In genomic region chr3:151836451-151836850, GRCm38 (mm10) we compare ENCODE assay signal across 10 mouse cellular contexts. TPM values are rescaled to one million over a fixed set of nuclear protein-coding genes. Genes with fewer than 3 reads are reported as not detected.
DNase-seq lines count a peak whose midpoint lies in the region; ATAC-seq and TF ChIP-seq lines count a peak whose summit lies in the region.
"Had no signal": no experiment of that assay in that cellular context is flagged by ENCODE, and none has a peak within 500 bp of the region (broad histone marks: within the 10 kb centered on the region; RNA-seq: fewer than 3 reads in every experiment).

No protein-coding gene starts in this region.

- intact Hi-C loops in heart, postnatal 10 days (cut with DNase I), result loop anchor here (1.0 to 5.0 kb wide), 3 partner anchors 76 to 253 kb away; no protein-coding TSS in a partner anchor

- H3ac ChIP-seq in myocyte (ENCODE audit: control insufficient read depth, insufficient read length), result peak overlapping the region; percentile 16

- TF ChIP-seq EP300 in heart, postnatal 0 days (IDR thresholded peaks at IDR 0.05; ENCODE audit: low read depth), result no peak

- ATAC-seq in heart, postnatal 0 days (ENCODE audit: insufficient read depth, low read depth), result no peak
- ATAC-seq in intestine, embryonic 16.5 days, result peak; percentile 12; the same call in 1 of the 2 replicates
- ATAC-seq in monocyte, adult 5-6 weeks (replicated peaks; ENCODE audit: insufficient number of reproducible peaks, low FRiP score, low TSS enrichment, poor library complexity, severe bottlenecking), result no peak

- peak overlapping the region; percentile 97 for H3K4me2 ChIP-seq in heart, postnatal 0 days (ENCODE audit: low read depth, low read length)
- peak overlapping the region; percentile 95 for H3K4me2 ChIP-seq in intestine, embryonic 16.5 days (ENCODE audit: low read depth, low read length)
- H3K4me2 ChIP-seq in myocyte (ENCODE audit: low read depth), result peak overlapping the region; percentile 72

- no peak for DNase-seq in heart, postnatal 0 days (ENCODE audit: low spot score)
- no peak for DNase-seq in heart, postnatal 10 days
- no peak for DNase-seq in forebrain, embryonic 10.5 days (ENCODE audit: extremely low spot score, low spot score)
- no peak for DNase-seq in adrenal gland, postnatal 10 days
- DNase-seq in layer of hippocampus, adult 2 months (ENCODE audit: low spot score in 2 of 2), result no peak

- H3K79me2 ChIP-seq in myocyte (ENCODE audit: control insufficient read depth, insufficient read depth), result no peaks in the 10 kb centered on the region

- peak overlapping the region; percentile 57; the same call in 1 of the 2 replicates for H3K4me3 ChIP-seq in heart, postnatal 0 days (ENCODE audit: low read depth, low read length)
- peak overlapping the region; percentile 63 for H3K4me3 ChIP-seq in forebrain, embryonic 10.5 days
- H3K4me3 ChIP-seq in intestine, embryonic 16.5 days (ENCODE audit: low read length), result peak overlapping the region; percentile 55
- H3K4me3 ChIP-seq in myocyte, result peak overlapping the region; percentile 16
- H3K4me3 ChIP-seq in layer of hippocampus, adult 2 months, result no peak overlapping the region; the same call in 1 of the 2 replicates

- no peak overlapping the region for H3K27ac ChIP-seq in heart, postnatal 0 days (ENCODE audit: low read depth)
- H3K27ac ChIP-seq in forebrain, embryonic 10.5 days, result no peak overlapping the region; the same call in 1 of the 2 replicates
- H3K27ac ChIP-seq in intestine, embryonic 16.5 days (ENCODE audit: low read length), result no peak overlapping the region
- no peak overlapping the region for H3K27ac ChIP-seq in layer of hippocampus, adult 2 months
- H3K27ac ChIP-seq: liver, embryonic 15.5 days had no signal

- 0 out of 2 replicates have a peak, but pooled peaks cover 6% of the 10 kb centered on the region for H3K4me1 ChIP-seq in heart, postnatal 0 days (ENCODE audit: control insufficient read depth, insufficient read depth)
- H3K4me1 ChIP-seq in forebrain, embryonic 10.5 days, result peaks cover 23% of the 10 kb centered on the region
- peaks cover 2% of the 10 kb centered on the region for H3K4me1 ChIP-seq in intestine, embryonic 16.5 days (ENCODE audit: control insufficient read depth, insufficient read depth, low read length)
- H3K4me1 ChIP-seq: liver, embryonic 15.5 days had no signal

- no peak overlapping the region for H3K9ac ChIP-seq in heart, postnatal 0 days (replicated peaks; ENCODE audit: low read depth, low read length)
- H3K9ac ChIP-seq in intestine, embryonic 16.5 days (ENCODE audit: low read depth, low read length), result peak overlapping the region; percentile 60; the same call in 1 of the 2 replicates
- H3K9ac ChIP-seq: liver, embryonic 15.5 days had no signal

- H3K9me3 ChIP-seq in heart, postnatal 0 days (replicated peaks; ENCODE audit: control insufficient read depth, low read length), result no peaks in the 10 kb centered on the region
- H3K9me3 ChIP-seq in forebrain, embryonic 10.5 days, result no peaks in the 10 kb centered on the region
- H3K9me3 ChIP-seq in intestine, embryonic 16.5 days (ENCODE audit: control insufficient read depth, low read length), result no peaks in the 10 kb centered on the region
- H3K9me3 ChIP-seq: liver, embryonic 15.5 days had no signal

- TF ChIP-seq POLR2A in myocyte (IDR thresholded peaks at IDR 0.05; ENCODE audit: insufficient read length, low read depth), result no peak

- H3K36me3 ChIP-seq in heart, postnatal 0 days (replicated peaks; ENCODE audit: control insufficient read depth, insufficient read depth, low read length), result no peaks in the 10 kb centered on the region
- H3K36me3 ChIP-seq in forebrain, embryonic 10.5 days (replicated peaks), result no peaks in the 10 kb centered on the region
- H3K36me3 ChIP-seq in intestine, embryonic 16.5 days (ENCODE audit: control insufficient read depth, insufficient read depth, low read length), result no peaks in the 10 kb centered on the region
- H3K36me3 ChIP-seq in myocyte (ENCODE audit: control insufficient read depth, insufficient read depth), result no peaks in the 10 kb centered on the region
- H3K36me3 ChIP-seq: liver, embryonic 15.5 days had no signal

- TF ChIP-seq CTCF in heart, postnatal 0 days (IDR thresholded peaks at IDR 0.05; ENCODE audit: low read depth), result no peak
- TF ChIP-seq CTCF in layer of hippocampus, adult 2 months (conservative IDR thresholded peaks at IDR 0.05), result no peak

- no peaks in the 10 kb centered on the region for H3K27me3 ChIP-seq in heart, postnatal 0 days (ENCODE audit: control insufficient read depth, insufficient read depth, low read length)
- peaks cover 51% of the 10 kb centered on the region for H3K27me3 ChIP-seq in forebrain, embryonic 10.5 days (ENCODE audit: poor library complexity, severe bottlenecking)
- 0 out of 2 replicates have a peak, but pooled peaks cover 7% of the 10 kb centered on the region for H3K27me3 ChIP-seq in intestine, embryonic 16.5 days (replicated peaks; ENCODE audit: control insufficient read depth, insufficient read depth, low read length)
- H3K27me3 ChIP-seq in myocyte (ENCODE audit: control insufficient read depth, insufficient read depth, insufficient read length), result no peaks in the 10 kb centered on the region

- WGBS in heart, postnatal 0 days, result 10% methylated on average over 5 of the region's 5 CpGs
- WGBS in forebrain, embryonic 10.5 days, result 7% methylated on average over 5 of the region's 5 CpGs
- 10% methylated on average over 5 of the region's 5 CpGs for WGBS in intestine, embryonic 16.5 days

TF ChIP-seq in myocyte, 11 proteins besides CTCF, POLR2A, EP300 and RAD21:
- no peak for TF ChIP-seq POLR2AphosphoS2 (IDR thresholded peaks at IDR 0.05; ENCODE audit: insufficient read length, low read depth)
- TF ChIP-seq E2F4 (IDR thresholded peaks at IDR 0.05; ENCODE audit: insufficient read depth), result no peak
- TF ChIP-seq USF1 (IDR thresholded peaks at IDR 0.05; ENCODE audit: low read depth), result no peak

RNA-seq across cellular contexts. Expression of gene Ptgfr, which starts 1.0 kb away (rescaled TPM):
- total RNA-seq in heart, postnatal 0 days (2014; rRNA removed; ENCODE audit: low replicate concordance), result 1.5 and 3.4 TPM in 2 replicates
- polyA plus RNA-seq in heart, postnatal 0 days (2015; fragmentation: Nextera tagmentation; extraction: Ambion mirVana), result 0.49 and 0.57 TPM in 2 replicates
- 1 to 10 TPM in 1 of 2 experiments, under 1 TPM in 1; 0.92 to 1.6 TPM for total RNA-seq in heart, postnatal 10 days (2021)
- 1.9 and 2.9 TPM in 2 replicates for polyA plus RNA-seq in forebrain, embryonic 10.5 days (2016; fragmentation: Nextera tagmentation; extraction: Ambion mirVana)
- 0.21 and 0.40 TPM in 2 replicates for polyA plus RNA-seq in intestine, embryonic 16.5 days (2015; fragmentation: Nextera tagmentation; extraction: Ambion mirVana)
- 0.02 TPM for polyA plus RNA-seq in myocyte (2012; fragmentation: generic; extraction: Trizol)
- total RNA-seq in monocyte, adult 5-6 weeks (2017), result not detected in 3 replicates
- total RNA-seq in adrenal gland, postnatal 10 days (2021), result 1 to 10 TPM in 1 of 2 experiments, under 1 TPM in 1; 0.84 to 1.0 TPM
- under 1 TPM; 0.29 to 0.72 TPM for total RNA-seq in layer of hippocampus, adult 2 months (2021)
- total RNA-seq: hematopoietic stem cell, adult 5-6 weeks had no signal
